Mouse (Mus musculus): Measurements from ENCODE around the gene Gm38431.

The Gm38431 gene

GRCm38 (mm10) chr9:21041308-21041707, 50.5 kb downstream of the Gm38431 start:
- DNase-seq (ENCODE audit: low spot score in 2 of 2): no peak

GRCm38 (mm10) chr9:21039779-21040178, 52.0 kb downstream of the Gm38431 start:
- no peak for DNase-seq (ENCODE audit: low spot score in 2 of 2)

- peak in 1 of 2 experiments; percentile 37 for DNase-seq (ENCODE audit: low spot score in 2 of 2)
Measured at GRCm38 (mm10) chr9:21037481-21037891, 54.3 kb downstream of the Gm38431 start.

GRCm38 (mm10) chr9:21036666-21037065, 55.1 kb downstream of the Gm38431 start:
- no peak for DNase-seq (ENCODE audit: low spot score in 2 of 2)

GRCm38 (mm10) chr9:21036161-21036560, 55.6 kb downstream of the Gm38431 start:
- DNase-seq (ENCODE audit: low spot score in 2 of 2): no peak

GRCm38 (mm10) chr9:21035586-21035985, 56.2 kb downstream of the Gm38431 start:
- DNase-seq (ENCODE audit: low spot score in 2 of 2): no peak

- DNase-seq (ENCODE audit: low spot score in 2 of 2): no peak
Measured at GRCm38 (mm10) chr9:21034481-21035085, 57.2 kb downstream of the Gm38431 start.

- peak; percentile 74 to 88 for DNase-seq (ENCODE audit: low spot score in 2 of 2)
Measured at GRCm38 (mm10) chr9:21033136-21033535, 58.7 kb downstream of the Gm38431 start.

GRCm38 (mm10) chr9:21032491-21032890, 59.3 kb downstream of the Gm38431 start:
- no peak for DNase-seq (ENCODE audit: low spot score in 2 of 2)

- peak in 1 of 2 experiments; percentile 21 for DNase-seq (ENCODE audit: low spot score in 2 of 2)
Measured at GRCm38 (mm10) chr9:21031896-21032351, 59.9 kb downstream of the Gm38431 start, which contains the start of gene Icam5. TSS of gene Icam5 (plus strand) at chr9:21032073.

- peak in 1 of 2 experiments; percentile 61 for DNase-seq (ENCODE audit: low spot score in 2 of 2)
Measured at GRCm38 (mm10) chr9:21031251-21031895, 60.4 kb downstream of the Gm38431 start.

GRCm38 (mm10) chr9:21030781-21031250, 61.0 kb downstream of the Gm38431 start:
- DNase-seq (ENCODE audit: low spot score in 2 of 2): peak; percentile 80 to 90

- no peak for DNase-seq (ENCODE audit: low spot score in 2 of 2)
Measured at GRCm38 (mm10) chr9:21030055-21030600, 61.7 kb downstream of the Gm38431 start.

- peak; percentile 78 to 84 for DNase-seq (ENCODE audit: low spot score in 2 of 2)
Measured at GRCm38 (mm10) chr9:21029291-21030054, 62.3 kb downstream of the Gm38431 start, which contains the start of gene Icam4. TSS of gene Icam4 (plus strand) at chr9:21029373.

GRCm38 (mm10) chr9:21028560-21029110, 63.2 kb downstream of the Gm38431 start:
- DNase-seq (ENCODE audit: low spot score in 2 of 2): no peak

- DNase-seq (ENCODE audit: low spot score in 2 of 2): no peak
Measured at GRCm38 (mm10) chr9:21027774-21028290, 64.0 kb downstream of the Gm38431 start.

- no peak for DNase-seq (ENCODE audit: low spot score in 2 of 2)
Measured at GRCm38 (mm10) chr9:21026849-21027248, 64.9 kb downstream of the Gm38431 start.

- no peak for DNase-seq (ENCODE audit: low spot score in 2 of 2)
Measured at GRCm38 (mm10) chr9:21025258-21025810, 66.5 kb downstream of the Gm38431 start.

GRCm38 (mm10) chr9:21022726-21023125, 69.1 kb downstream of the Gm38431 start:
- DNase-seq (ENCODE audit: low spot score in 2 of 2): no peak

GRCm38 (mm10) chr9:21022288-21022687, 69.5 kb downstream of the Gm38431 start:
- DNase-seq (ENCODE audit: low spot score in 2 of 2): no peak

- no peak for DNase-seq (ENCODE audit: low spot score in 2 of 2)
Measured at GRCm38 (mm10) chr9:21021363-21021762, 70.4 kb downstream of the Gm38431 start.

Measured in urinary bladder, postnatal 4 days (tissue).